Mouse (Mus musculus) WW6 (cell line): ENCODE measurements around the gene Ssh1.

Source experiments
- DNase-seq: peaks from one replicate; pipeline ENCODE4 v3.0.0-alpha.2; 2013; ENCODE audit warnings: low read depth, low spot score

The Ssh1 gene

GRCm38 (mm10) chr5:113993031-113993486 is 635 bp downstream of the Ssh1 start:
- no peak for DNase-seq

GRCm38 (mm10) chr5:113992339-113992831 is 1.3 kb downstream of the Ssh1 start:
- DNase-seq = no peak

DNA sequence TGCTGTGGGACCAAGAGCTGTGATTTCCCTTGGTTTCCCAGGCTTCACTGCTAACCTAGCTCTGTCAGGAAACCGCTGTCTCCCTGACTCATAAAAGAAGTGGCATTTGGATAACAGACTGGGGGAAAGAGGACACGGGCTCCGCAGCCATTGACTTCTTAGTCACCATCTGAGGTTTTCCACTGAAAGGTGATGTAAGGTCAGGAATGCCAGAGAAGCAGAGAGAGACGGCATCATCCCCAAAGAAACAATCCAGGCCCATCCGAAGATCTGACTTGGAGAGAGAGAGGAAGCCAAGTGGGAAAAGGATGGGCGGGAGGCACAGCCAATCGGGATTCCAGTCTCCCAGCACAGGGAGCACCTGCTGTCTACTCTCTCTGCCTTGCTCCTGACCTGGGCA is 2.6 kb downstream of the Ssh1 start:
- no peak for DNase-seq

GRCm38 (mm10) chr5:113990593-113990992 is 3.1 kb downstream of the Ssh1 start:
- DNase-seq = no peak

DNA sequence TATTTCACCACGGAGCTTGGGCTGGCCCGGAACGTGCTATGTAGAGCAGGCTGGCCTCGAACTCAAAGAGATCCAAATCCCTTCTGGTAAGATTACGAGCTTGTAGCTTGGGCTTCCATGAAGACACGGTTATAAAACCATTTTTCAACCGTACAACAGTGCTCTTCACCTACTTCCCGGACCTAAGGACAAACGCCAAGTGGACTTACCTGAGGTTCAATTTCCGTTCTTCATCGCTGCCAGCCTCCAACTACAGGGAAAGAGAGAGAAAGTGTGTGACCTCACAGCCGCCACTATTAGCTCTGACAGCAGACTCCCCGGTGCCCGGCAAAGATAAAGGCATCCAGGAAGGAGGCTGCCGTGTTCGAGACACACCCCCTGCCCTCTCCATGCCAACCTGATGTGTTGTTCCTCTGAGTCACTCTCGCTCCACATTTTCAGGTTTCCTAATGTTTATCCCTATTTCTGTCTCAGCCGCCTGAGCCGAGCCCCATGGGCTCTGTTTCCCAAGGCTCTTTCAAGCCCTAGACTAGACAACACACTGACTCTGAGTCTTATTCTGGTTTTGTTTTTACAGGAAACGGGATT is 4.2 kb downstream of the Ssh1 start:
- DNase-seq = no peak

- DNase-seq = no peak
These were observed 7.3 kb downstream of the Ssh1 start for GRCm38 (mm10) chr5:113986182-113986961.

DNA sequence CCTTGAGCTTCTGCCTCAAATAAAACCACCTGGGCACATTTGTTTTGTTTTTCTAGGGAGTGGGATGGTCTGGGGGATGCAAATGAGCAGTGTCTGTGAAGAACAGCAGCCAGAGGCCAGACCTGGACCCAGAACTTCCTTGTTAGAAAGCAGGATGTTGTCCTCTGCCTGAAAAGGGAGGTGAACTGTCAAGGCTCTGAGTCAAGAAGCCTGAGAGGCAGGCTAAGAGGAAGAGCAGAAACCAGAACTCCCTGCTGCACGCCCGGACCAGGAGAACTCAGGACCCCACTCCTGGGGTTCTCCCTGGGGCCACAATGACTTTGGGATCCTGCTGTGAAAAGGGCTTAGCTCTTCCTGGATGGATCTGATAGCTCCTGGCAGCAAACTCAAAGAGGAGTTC is 8.0 kb downstream of the Ssh1 start:
- DNase-seq = no peak

DNA sequence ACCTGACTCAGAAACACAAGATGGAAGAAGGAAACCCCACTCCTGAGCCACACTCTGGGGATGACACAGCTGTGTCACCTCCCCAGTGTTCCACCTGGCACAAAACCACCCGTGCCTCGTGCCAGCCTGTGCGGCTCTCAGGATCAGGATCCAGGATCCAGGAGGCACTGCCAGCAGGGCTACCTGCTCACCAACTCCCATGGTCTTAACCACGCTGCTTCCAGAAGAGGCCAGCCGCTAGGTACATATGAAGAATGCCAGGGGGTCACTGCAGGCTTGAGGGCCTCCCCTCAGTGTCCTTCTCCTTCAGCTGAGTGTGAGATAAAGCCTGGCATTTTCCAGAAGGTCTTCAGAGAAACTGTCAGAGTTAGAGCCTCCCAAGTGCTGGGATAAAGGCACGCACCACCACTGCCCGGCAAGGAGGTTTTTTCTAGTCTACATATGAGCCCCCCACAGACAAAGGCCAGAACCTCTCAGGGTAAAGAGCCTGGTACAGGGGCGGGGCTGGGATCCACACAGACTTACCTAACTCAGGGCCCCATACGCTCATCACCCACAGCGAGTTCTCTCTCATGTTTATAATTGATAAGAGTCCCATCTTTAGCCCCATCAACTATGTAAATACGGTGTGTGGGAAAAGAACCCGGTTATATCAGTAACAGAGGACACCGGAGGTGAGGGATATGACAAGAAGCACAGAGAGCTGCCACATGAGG is 9.5 kb downstream of the Ssh1 start:
- no peak for DNase-seq

GRCm38 (mm10) chr5:113983541-113983940 is 10.2 kb downstream of the Ssh1 start:
- DNase-seq = no peak

DNA sequence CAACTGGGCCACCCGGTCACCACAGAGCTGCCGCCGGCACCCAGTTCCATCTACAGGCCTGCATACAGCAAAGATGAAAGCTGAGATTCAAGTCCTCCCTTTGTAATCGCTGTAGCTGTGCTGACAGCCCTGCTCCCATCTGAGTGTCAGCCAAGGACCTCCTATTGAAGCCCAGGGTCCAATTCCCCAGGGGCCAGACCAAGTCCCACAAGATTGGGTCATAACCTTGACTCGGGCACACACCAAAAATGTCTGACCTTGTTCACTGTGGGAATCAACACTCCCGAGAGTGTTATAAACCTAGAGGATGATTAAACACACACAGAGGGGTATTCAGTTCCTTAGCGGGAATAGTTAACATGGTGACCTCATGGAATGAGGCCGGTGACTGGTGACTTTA is 11.9 kb downstream of the Ssh1 start:
- no peak for DNase-seq

GRCm38 (mm10) chr5:113981171-113981570 is 12.5 kb downstream of the Ssh1 start:
- DNase-seq = no peak

DNA sequence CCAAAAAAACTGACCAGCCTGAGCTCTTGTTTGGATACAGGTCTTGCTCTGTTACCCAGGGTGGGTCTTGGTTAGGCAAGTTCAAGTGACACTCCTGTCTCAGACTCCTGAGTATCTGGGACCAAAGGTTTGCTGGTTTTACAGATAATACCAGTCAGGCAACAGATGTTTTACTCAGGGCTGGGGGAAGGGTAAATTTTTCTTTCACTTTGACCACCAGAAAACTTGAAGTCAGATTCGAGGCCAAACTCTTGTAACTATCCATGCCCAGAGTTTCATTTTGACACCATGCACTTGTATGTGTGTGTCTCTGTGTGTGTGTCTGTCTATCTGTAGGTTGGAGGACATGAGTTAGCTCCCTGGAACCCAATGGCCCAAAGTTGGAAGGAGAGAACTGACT is 13.2 kb downstream of the Ssh1 start:
- no peak for DNase-seq

GRCm38 (mm10) chr5:113977309-113977708 is 16.4 kb downstream of the Ssh1 start:
- no peak for DNase-seq

- no peak for DNase-seq
These were observed 17.1 kb downstream of the Ssh1 start for GRCm38 (mm10) chr5:113976597-113976996.

DNA sequence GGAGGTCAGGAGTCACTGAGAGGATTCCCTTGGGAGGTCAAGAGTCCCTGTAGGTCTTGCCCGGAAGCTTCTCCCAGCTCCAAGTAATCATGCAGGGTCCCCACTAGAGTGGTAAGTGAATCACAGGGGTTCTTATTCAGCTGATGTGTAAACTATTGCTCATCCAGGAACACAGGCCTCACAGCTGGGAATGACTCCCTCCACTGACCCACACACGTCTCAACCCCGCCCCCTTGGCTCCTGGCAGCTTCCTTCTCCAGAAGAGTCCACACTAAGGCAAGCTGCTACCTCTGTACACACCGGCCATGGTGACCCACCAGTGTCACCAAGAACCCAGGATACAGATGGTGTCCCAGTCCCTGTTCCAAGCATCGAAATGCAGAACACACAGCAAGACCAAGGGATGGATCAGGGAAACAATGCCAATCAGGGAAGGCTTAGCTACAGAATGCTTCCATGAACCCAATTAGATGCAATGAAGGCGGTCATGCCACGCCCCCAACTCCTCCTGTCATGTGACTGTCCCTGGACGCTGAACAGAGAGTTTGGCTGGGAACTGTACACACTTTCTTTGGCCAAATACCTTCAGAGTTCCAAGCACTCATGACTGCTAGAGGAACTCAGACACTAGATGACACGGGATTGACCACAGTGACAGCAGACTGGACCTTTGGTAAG is 18.0 kb downstream of the Ssh1 start:
- DNase-seq = no peak

GRCm38 (mm10) chr5:113974576-113974975 is 19.1 kb downstream of the Ssh1 start:
- no peak for DNase-seq

GRCm38 (mm10) chr5:113973790-113974189 is 19.9 kb downstream of the Ssh1 start:
- DNase-seq = no peak

- DNase-seq = peak; percentile 56
These were observed 20.8 kb downstream of the Ssh1 start for GRCm38 (mm10) chr5:113972589-113973515.

GRCm38 (mm10) chr5:113971434-113971960 is 22.2 kb downstream of the Ssh1 start:
- no peak for DNase-seq

GRCm38 (mm10) chr5:113968371-113968770 is 25.3 kb downstream of the Ssh1 start:
- DNase-seq = no peak
